In the genomic region with DNA sequence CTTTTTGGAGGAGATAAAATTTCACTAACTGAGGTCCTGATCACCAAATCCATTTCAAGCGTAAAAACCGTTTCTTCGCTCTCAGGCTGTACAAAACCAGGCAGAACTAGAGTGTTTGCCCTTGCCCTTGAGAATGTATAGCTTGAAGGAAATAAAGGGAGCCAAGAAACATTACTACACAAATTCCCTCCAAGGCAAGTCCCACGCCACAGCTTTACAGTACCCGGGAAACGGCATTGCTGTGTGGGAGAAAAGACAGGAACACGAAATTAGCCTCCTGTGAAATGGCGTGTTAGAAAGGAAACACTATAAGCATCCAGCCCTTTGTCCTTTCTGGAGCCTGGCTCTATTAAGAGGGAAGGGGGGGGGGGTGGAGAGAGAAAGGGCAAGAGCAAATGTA, we compare ENCODE assay signal across 27 mouse cellular contexts. TPM values are rescaled to one million over a fixed set of nuclear protein-coding genes. Genes with fewer than 3 reads are reported as not detected.
DNase-seq lines count a peak whose midpoint lies in the region; ATAC-seq lines count a peak whose summit lies in the region.
"Had no signal": no experiment of that assay in that cellular context is flagged by ENCODE, and none has a peak within 500 bp of the region (broad histone marks: within the 10 kb centered on the region; RNA-seq: fewer than 3 reads in every experiment).

No protein-coding gene starts in this region.

- peaks cover 66% of the 10 kb centered on the region for H3K4me1 ChIP-seq in forebrain, embryonic 13.5 days
- H3K4me1 ChIP-seq in forebrain, embryonic 15.5 days: peaks cover 32% of the 10 kb centered on the region
- H3K4me1 ChIP-seq in kidney, embryonic 15.5 days: peaks cover 66% of the 10 kb centered on the region
- H3K4me1 ChIP-seq in lung, embryonic 16.5 days (replicated peaks; ENCODE audit: control insufficient read depth, insufficient read depth, low read length): peaks cover 45% of the 10 kb centered on the region
- H3K4me1 ChIP-seq in neural tube, embryonic 15.5 days: peaks cover 26% of the 10 kb centered on the region

- 30% methylated on average over 8 of the region's 8 CpGs for WGBS in forebrain, embryonic 13.5 days
- WGBS in forebrain, embryonic 15.5 days: 38% methylated on average over 8 of the region's 8 CpGs
- WGBS in kidney, embryonic 15.5 days: 29% methylated on average over 8 of the region's 8 CpGs
- 37% methylated on average over 8 of the region's 8 CpGs for WGBS in lung, embryonic 16.5 days
- WGBS in neural tube, embryonic 15.5 days: 42% methylated on average over 8 of the region's 8 CpGs

- H3K9me3 ChIP-seq in forebrain, embryonic 13.5 days (replicated peaks): no peaks in the 10 kb centered on the region
- no peaks in the 10 kb centered on the region for H3K9me3 ChIP-seq in forebrain, embryonic 15.5 days
- no peaks in the 10 kb centered on the region for H3K9me3 ChIP-seq in kidney, embryonic 15.5 days (replicated peaks)
- no peaks in the 10 kb centered on the region for H3K9me3 ChIP-seq in lung, embryonic 16.5 days (ENCODE audit: control insufficient read depth, low read length)
- no peaks in the 10 kb centered on the region for H3K9me3 ChIP-seq in neural tube, embryonic 15.5 days (replicated peaks)
- H3K9me3 ChIP-seq: embryonic facial prominence, embryonic 12.5 days; G1E; heart, embryonic 10.5 days; hindbrain, embryonic 10.5 days; midbrain, embryonic 10.5 days had no signal

- DNase-seq in kidney, postnatal 4 days: no peak
- DNase-seq in lung, adult 18-20 months: no peak
- DNase-seq: adrenal gland, postnatal 36 days; B cell, adult 2 months; cerebellum, adult 11 months; cerebellum, postnatal 10 days; gastrocnemius, postnatal 10 days; heart, postnatal 10 days; left cerebral cortex, postnatal 4 days; retina, postnatal 1 day; right cerebral cortex, postnatal 25 days; spleen, adult 18-20 months had no signal

- no peak overlapping the region for H3K4me3 ChIP-seq in forebrain, embryonic 13.5 days
- no peak overlapping the region for H3K4me3 ChIP-seq in forebrain, embryonic 15.5 days
- H3K4me3 ChIP-seq in kidney, embryonic 15.5 days (replicated peaks): no peak overlapping the region
- H3K4me3 ChIP-seq in lung, embryonic 16.5 days (ENCODE audit: low read length): no peak overlapping the region
- no peak overlapping the region for H3K4me3 ChIP-seq in neural tube, embryonic 15.5 days (replicated peaks)
- H3K4me3 ChIP-seq: embryonic facial prominence, embryonic 12.5 days; erythroblast, embryonic 14.5 days; heart, embryonic 10.5 days; hindbrain, embryonic 10.5 days; left cerebral cortex, adult 2 months; midbrain, embryonic 10.5 days had no signal

- 0 out of 2 replicates have a peak, but pooled peaks have one; percentile 17 for ATAC-seq in forebrain, embryonic 13.5 days
- ATAC-seq in forebrain, embryonic 15.5 days (replicated peaks): no peak
- ATAC-seq in kidney, embryonic 15.5 days (replicated peaks; ENCODE audit: low FRiP score): no peak
- ATAC-seq in lung, embryonic 16.5 days (ENCODE audit: low read depth): peak; percentile 51; the same call in 1 of the 2 replicates
- ATAC-seq in neural tube, embryonic 15.5 days (ENCODE audit: low FRiP score): 0 out of 2 replicates have a peak, but pooled peaks have one; percentile 15
- ATAC-seq: intestine, postnatal 0 days; Patski had no signal

- no peaks in the 10 kb centered on the region for H3K27me3 ChIP-seq in forebrain, embryonic 13.5 days
- no peaks in the 10 kb centered on the region for H3K27me3 ChIP-seq in forebrain, embryonic 15.5 days
- no peaks in the 10 kb centered on the region for H3K27me3 ChIP-seq in kidney, embryonic 15.5 days
- no peaks in the 10 kb centered on the region for H3K27me3 ChIP-seq in lung, embryonic 16.5 days (ENCODE audit: control insufficient read depth, insufficient read depth, low read depth, low read length)
- H3K27me3 ChIP-seq in neural tube, embryonic 15.5 days (replicated peaks): no peaks in the 10 kb centered on the region
- H3K27me3 ChIP-seq: CH12.LX; embryonic facial prominence, embryonic 12.5 days; Patski had no signal

- H3K9ac ChIP-seq in forebrain, embryonic 13.5 days: no peak overlapping the region
- H3K9ac ChIP-seq in forebrain, embryonic 15.5 days (replicated peaks): no peak overlapping the region
- H3K9ac ChIP-seq in kidney, embryonic 15.5 days: no peak overlapping the region
- no peak overlapping the region for H3K9ac ChIP-seq in lung, embryonic 16.5 days (ENCODE audit: low read length)
- no peak overlapping the region for H3K9ac ChIP-seq in neural tube, embryonic 15.5 days (replicated peaks)
- H3K9ac ChIP-seq: embryonic facial prominence, embryonic 12.5 days had no signal

- H3K36me3 ChIP-seq in forebrain, embryonic 13.5 days (ENCODE audit: poor library complexity, severe bottlenecking): no peaks in the 10 kb centered on the region
- H3K36me3 ChIP-seq in forebrain, embryonic 15.5 days: no peaks in the 10 kb centered on the region
- H3K36me3 ChIP-seq in kidney, embryonic 15.5 days: no peaks in the 10 kb centered on the region
- no peaks in the 10 kb centered on the region for H3K36me3 ChIP-seq in lung, embryonic 16.5 days (ENCODE audit: control insufficient read depth, insufficient read depth, low read length)
- no peaks in the 10 kb centered on the region for H3K36me3 ChIP-seq in neural tube, embryonic 15.5 days
- H3K36me3 ChIP-seq: embryonic facial prominence, embryonic 12.5 days; G1E; heart, embryonic 10.5 days; hindbrain, embryonic 10.5 days; midbrain, embryonic 10.5 days had no signal

- no peak overlapping the region for H3K4me2 ChIP-seq in forebrain, embryonic 13.5 days
- no peak overlapping the region for H3K4me2 ChIP-seq in forebrain, embryonic 15.5 days (replicated peaks)
- H3K4me2 ChIP-seq in kidney, embryonic 15.5 days: 0 out of 2 replicates have a peak overlapping the region, but pooled peaks have one; percentile 12
- H3K4me2 ChIP-seq in lung, embryonic 16.5 days (ENCODE audit: low read depth, low read length): no peak overlapping the region
- H3K4me2 ChIP-seq in neural tube, embryonic 15.5 days: no peak overlapping the region
- H3K4me2 ChIP-seq: embryonic facial prominence, embryonic 12.5 days had no signal

- no peak overlapping the region for H3K27ac ChIP-seq in forebrain, embryonic 13.5 days
- no peak overlapping the region for H3K27ac ChIP-seq in forebrain, embryonic 15.5 days (replicated peaks)
- H3K27ac ChIP-seq in kidney, embryonic 15.5 days: peak overlapping the region; percentile 52
- peak overlapping the region; percentile 1; the same call in 1 of the 2 replicates for H3K27ac ChIP-seq in lung, embryonic 16.5 days (ENCODE audit: low read length)
- H3K27ac ChIP-seq in neural tube, embryonic 15.5 days (replicated peaks): peak overlapping the region; percentile 25
- H3K27ac ChIP-seq: embryonic facial prominence, embryonic 12.5 days; heart, embryonic 10.5 days; hindbrain, embryonic 10.5 days; left cerebral cortex, adult 2 months; midbrain, embryonic 10.5 days had no signal

RNA-seq across cellular contexts. Expression of a gene that starts 21.1 kb away (rescaled TPM):
- 22.3 and 22.6 TPM in 2 replicates for polyA plus RNA-seq in forebrain, embryonic 13.5 days (2015; fragmentation: Nextera tagmentation; extraction: Ambion mirVana)
- polyA plus RNA-seq in forebrain, embryonic 15.5 days (2015; fragmentation: Nextera tagmentation; extraction: Ambion mirVana): 20.5 and 22.3 TPM in 2 replicates
- 39.3 and 40.1 TPM in 2 replicates for polyA plus RNA-seq in kidney, embryonic 15.5 days (2015; fragmentation: Nextera tagmentation; extraction: Ambion mirVana)
- 10.0 and 16.0 TPM in 2 replicates for polyA plus RNA-seq in lung, embryonic 16.5 days (2015; fragmentation: Nextera tagmentation; extraction: Ambion mirVana)
- polyA plus RNA-seq in neural tube, embryonic 15.5 days (2015; fragmentation: Nextera tagmentation; extraction: Ambion mirVana): 12.1 and 13.8 TPM in 2 replicates
- polyA plus RNA-seq: G1E had no signal

Comparison
In these comparisons a context has a peak if more than half of its experiments do, and no peak if none do; other contexts are left out.
1. ATAC-seq: peak in forebrain, embryonic 13.5 days (single experiment), lung, embryonic 16.5 days (single experiment) and neural tube, embryonic 15.5 days (single experiment); none in forebrain, embryonic 15.5 days (single experiment) and kidney, embryonic 15.5 days (single experiment).
2. H3K27ac ChIP-seq: peak in kidney, embryonic 15.5 days (single experiment), lung, embryonic 16.5 days (single experiment) and neural tube, embryonic 15.5 days (single experiment); none in forebrain, embryonic 13.5 days (single experiment) and forebrain, embryonic 15.5 days (single experiment).